Mouse (Mus musculus) Patski (cell line): Measurements from ENCODE around the gene Gm4131. TPM values are rescaled to one million over a fixed set of nuclear protein-coding genes. Genes with fewer than 3 reads are reported as not detected.

Source experiments
- ATAC-seq: fragments of 100-300 bp; one replicate; pipeline ENCODE4 v1.8.0; 2021
- CTCF ChIA-PET: fragments of 350-600 bp; sonication (Branson Sonifier 250); formaldehyde crosslinking; loops from one replicate; lab custom pipeline; 2022; ENCODE audit warnings: inconsistent platforms; lab: Charles Lee
- POLR2A ChIA-PET: fragments of 350-600 bp; sonication (Branson Sonifier 250); formaldehyde crosslinking; loops from one replicate; lab custom pipeline; 2022; ENCODE audit warnings: antibody characterized with exemption, inconsistent platforms; lab: Charles Lee
- DNase-seq: peaks from one replicate; pipeline ENCODE4 v3.0.0-alpha.2; 2011; ENCODE audit warnings: low read depth, low spot score
- H3K27me3 ChIP-seq: fragments of 371-371 bp; one replicate; pipeline ENCODE4 v1.5.1; 2021
- CTCF ChIP-seq: fragments of 100-300 bp; IDR thresholded peaks from one replicate; pipeline ENCODE4 v1.5.1; 2021
- in situ Hi-C: fragments of 300-500 bp; cut with MboI; formaldehyde crosslinking; loops from 3 replicates; pipeline ENCODE4 v1.11.1; 2018; ENCODE audit warnings: low pct_unique_long_range_greater_than_20kb, mixed read lengths
- polyA plus RNA-seq: library from polyadenylated mRNA; unstranded; gene quantifications from one replicate; pipeline ENCODE4 v1.2.3, GENCODE M21; 2021

Gm4131 gene
- polyA plus RNA-seq, 1 experiment from 2014 or later = not detected

DNA sequence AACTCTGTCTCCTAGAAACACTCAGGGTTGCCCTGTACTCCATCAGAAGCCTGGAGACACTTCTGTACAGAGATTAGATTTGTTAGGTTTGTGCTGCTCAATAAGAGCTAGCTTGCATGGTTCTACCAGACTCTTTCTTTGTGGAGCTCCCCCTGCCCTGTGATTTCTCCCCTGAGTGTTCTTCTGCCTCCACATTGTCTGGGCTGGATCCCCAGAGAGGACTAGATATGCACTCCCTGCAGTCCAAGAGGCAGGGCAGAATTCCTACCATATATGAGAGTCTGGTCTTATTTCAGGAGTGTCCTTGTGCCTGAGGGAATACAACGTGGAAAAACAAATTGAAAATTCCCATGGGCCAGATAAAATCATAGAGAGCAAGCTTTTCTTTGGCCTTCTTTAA is 70.2 kb downstream of the Gm4131 start:
- POLR2A ChIA-PET = interaction anchor here (0.5 kb wide), 1 partner anchor 321 kb away, joined by 3 read pairs; no protein-coding TSS in a partner anchor
- no peak for DNase-seq
- ATAC-seq = no peak
- in situ Hi-C loops = loop anchor here (10.0 kb wide), 2 partner anchors 178 to 478 kb away; no protein-coding TSS in a partner anchor
- no peak for TF ChIP-seq CTCF
- H3K27me3 ChIP-seq = peaks cover 11% of the 10 kb centered on the region
- CTCF ChIA-PET = interaction anchor here (0.9 to 1.4 kb wide), 2 partner anchors 10 to 205 kb away, joined by 3 read pairs; no protein-coding TSS in a partner anchor

DNA sequence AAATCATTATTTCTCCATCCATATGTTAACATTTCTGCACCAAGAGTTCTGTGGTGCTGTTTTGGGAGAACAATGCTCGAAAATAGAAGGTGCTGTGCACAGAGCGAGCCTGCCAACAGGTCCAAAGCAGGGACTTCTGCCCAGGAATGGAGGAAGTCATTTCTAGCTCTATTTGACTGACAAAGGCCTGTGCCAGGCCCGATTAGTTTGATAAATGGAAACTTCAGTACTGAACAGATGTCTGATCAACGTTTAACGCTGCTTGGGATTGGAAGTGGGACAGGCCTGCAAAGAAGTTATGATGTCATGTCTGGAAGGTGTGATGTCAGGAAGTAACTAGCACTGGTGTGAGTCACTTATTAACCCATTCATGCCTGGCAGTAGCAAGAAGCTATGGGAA is 73.3 kb downstream of the Gm4131 start:
- in situ Hi-C loops = loop anchor here (10.0 kb wide), 2 partner anchors 181 to 481 kb away; no protein-coding TSS in a partner anchor
- POLR2A ChIA-PET = no interaction called here

DNA sequence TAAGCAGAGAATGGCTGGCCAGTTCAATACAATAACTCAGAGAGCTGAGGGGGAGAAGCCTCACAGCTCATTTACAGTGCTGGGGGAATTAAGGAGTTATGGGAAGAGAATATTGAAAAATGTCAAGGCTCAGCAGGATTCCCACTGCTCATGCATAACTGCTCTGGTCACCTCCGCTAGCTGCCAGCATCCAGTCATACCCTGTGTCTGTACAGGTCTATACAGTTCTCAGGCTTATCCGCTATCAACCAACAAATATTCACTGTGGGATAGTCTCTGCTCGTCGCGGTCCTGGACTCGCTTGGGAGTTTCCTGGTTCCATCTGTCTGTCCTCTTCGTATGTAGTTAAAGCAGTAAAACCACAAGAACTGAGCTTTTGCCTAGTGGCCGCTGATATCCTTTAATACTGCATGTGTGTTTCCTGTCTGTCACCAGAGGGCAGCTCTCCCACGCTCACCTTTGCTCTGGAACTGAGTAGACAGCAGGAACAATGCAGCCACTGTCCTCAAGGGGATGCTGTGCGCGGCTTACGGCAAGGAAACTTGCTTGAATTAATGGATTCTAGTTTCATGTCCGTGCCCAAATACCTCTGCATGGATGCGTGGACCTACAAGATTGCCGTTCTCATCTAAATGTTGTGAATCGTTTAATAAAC is 74.4 kb downstream of the Gm4131 start:
- in situ Hi-C loops = loop anchor here (10.0 kb wide), 2 partner anchors 182 to 482 kb away; no protein-coding TSS in a partner anchor
- TF ChIP-seq CTCF = peak; percentile 98
- DNase-seq (peak; percentile 25), ATAC-seq (no peak)
- POLR2A ChIA-PET = no interaction called here
- peaks cover 11% of the 10 kb centered on the region for H3K27me3 ChIP-seq
- CTCF ChIA-PET = interaction anchor here (0.6 to 1.1 kb wide), 7 partner anchors 9 to 485 kb away, joined by 3 to 5 read pairs (median 3); no protein-coding TSS in a partner anchor

More for the DNA sequence above, 73.3 kb downstream of the Gm4131 start:
- peaks cover 14% of the 10 kb centered on the region for H3K27me3 ChIP-seq
- CTCF ChIA-PET = no interaction called here
- no peak for DNase-seq
- no peak for ATAC-seq
- no peak for TF ChIP-seq CTCF

DNA sequence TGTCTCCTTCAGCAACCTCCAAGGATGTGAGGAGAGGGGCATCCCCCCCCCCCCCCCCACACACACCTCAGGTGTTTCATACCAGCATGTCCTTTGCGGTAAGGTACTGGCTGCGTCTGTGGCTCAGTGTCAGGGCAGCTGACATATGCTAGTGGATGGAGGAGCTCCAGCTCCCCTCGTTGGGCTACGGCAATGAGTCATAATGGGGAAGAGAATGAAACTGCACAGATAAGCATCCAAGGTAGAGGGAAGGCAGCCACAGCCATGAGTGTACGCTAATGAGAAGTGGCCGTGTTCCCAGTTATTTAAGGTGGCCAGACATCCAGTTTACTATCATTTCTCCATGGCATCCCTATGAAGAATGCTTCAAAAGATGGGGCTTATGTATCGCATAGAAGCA is 78.5 kb downstream of the Gm4131 start:
- H3K27me3 ChIP-seq = peaks cover 5% of the 10 kb centered on the region
- DNase-seq = no peak
- ChIA-PET POLR2A (no interaction called here), CTCF (no interaction called here)
- in situ Hi-C loops = no loop called here
- no peak for ATAC-seq
- no peak for TF ChIP-seq CTCF

DNA sequence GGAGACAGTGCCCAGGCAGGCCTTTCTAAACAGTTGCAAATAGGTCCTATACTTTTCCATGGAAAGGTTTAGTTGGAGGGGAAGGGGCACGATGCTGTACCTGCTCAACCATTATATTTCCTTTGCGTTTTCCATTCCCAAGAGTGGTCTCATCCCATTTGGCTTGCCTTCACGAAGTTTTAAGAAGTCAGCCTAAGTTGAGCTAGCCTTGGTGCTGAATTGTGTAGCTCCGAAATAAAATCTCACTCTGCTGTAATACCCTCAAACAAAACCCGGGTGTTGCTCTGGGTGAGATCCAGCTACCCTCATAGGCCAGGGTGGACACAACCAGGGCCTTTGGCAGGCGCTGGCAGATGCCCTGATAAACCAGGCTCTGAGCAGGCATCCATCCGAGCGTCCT is 85.3 kb downstream of the Gm4131 start:
- DNase-seq (no peak), ATAC-seq (no peak)
- peaks cover 22% of the 10 kb centered on the region for H3K27me3 ChIP-seq
- ChIA-PET CTCF (interaction anchor here (0.8 kb wide), 1 partner anchor 20 kb away, joined by 3 read pairs; no protein-coding TSS in a partner anchor), POLR2A (no interaction called here)
- in situ Hi-C loops = no loop called here
- TF ChIP-seq CTCF = no peak

DNA sequence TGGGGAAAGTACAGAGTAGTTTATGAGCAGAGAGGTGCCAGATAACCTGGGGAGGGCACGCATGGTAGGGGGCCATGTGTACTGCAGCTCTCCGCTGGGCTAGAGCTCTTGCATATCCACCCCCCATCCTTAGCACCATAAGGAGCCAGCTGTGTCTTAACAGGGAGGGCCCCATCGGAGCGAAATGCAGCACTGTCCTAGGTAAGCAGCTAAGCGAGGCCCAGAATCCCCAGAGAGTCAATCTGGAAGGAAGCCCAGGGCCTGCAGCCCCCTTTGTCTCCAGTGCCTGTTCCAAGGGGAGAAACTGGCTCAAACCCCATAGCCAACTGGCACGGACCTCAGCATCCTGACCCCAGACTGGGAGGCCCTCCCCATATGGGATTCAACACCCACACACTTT is 87.3 kb downstream of the Gm4131 start:
- POLR2A ChIA-PET = no interaction called here
- in situ Hi-C loops = no loop called here
- peaks cover 27% of the 10 kb centered on the region for H3K27me3 ChIP-seq
- CTCF ChIA-PET = no interaction called here
- TF ChIP-seq CTCF = no peak
- ATAC-seq (no peak), DNase-seq (no peak)

DNA sequence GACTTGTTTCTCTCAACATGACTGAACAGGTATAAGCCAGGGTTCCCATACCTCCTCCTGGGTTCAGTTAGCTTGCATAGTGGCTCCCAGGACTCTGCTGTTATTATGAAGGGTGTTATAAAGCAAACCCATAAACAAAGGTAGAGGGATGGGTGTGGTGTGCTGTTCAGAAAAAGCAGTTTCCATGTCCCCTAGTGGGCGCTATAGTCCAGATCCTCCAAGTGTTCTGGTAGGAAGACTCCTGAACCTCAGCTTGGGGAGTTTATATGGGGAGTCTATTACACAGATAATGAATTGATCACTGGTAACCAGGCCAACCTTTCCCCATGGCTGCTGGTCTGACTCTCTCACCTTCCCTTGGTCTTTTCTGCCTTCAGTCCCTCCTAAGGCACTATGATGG is 92.2 kb downstream of the Gm4131 start:
- in situ Hi-C loops = loop anchor here (25.0 kb wide), 1 partner anchor 437 kb away; no protein-coding TSS in a partner anchor
- ChIA-PET POLR2A (no interaction called here), CTCF (no interaction called here)
- no peak for TF ChIP-seq CTCF
- DNase-seq (no peak), ATAC-seq (no peak)
- peaks cover 25% of the 10 kb centered on the region for H3K27me3 ChIP-seq

DNA sequence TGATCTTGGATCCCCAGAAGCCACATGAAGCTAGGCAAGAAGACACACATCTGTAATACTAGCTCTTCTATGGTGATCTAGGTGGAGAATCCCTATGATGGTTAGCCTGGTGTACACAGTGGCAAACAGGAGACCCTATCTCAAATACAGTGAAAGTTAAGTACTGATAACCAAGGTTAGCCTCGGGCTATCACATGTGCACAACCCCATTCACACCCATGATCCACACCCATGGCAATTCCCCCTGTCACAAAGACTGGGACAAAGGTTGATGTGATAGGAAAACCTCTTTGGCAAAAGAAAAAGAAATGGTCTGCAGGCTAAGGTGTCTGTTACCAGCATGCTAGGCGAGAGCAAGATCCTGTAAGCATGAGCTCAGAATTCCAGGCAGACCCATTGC is 94.7 kb downstream of the Gm4131 start:
- CTCF ChIA-PET = no interaction called here
- in situ Hi-C loops = loop anchor here (25.0 kb wide), 1 partner anchor 435 kb away; no protein-coding TSS in a partner anchor
- H3K27me3 ChIP-seq = peaks cover 27% of the 10 kb centered on the region
- DNase-seq (no peak), ATAC-seq (no peak)
- POLR2A ChIA-PET = no interaction called here
- TF ChIP-seq CTCF = no peak

DNA sequence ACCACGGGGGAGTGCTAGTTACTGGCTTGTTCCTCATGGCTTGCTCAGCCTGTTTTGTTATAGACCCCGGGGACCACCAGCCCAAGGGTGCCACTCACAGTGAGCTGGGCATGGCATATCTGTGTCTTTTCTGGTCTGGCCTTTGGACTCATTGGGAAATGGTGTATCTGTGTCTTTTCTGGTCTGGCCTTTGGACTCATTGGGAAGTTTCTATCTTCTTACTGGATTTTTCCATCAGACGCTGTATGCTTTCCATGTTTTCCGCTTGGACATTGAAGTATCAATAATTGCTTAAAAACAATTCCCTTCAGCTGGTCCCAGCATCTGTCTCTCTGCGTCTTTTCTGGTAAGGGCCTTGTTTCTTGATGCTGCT is 98.0 kb downstream of the Gm4131 start:
- in situ Hi-C loops = loop anchor here (25.0 kb wide), 1 partner anchor 431 kb away; no protein-coding TSS in a partner anchor
- POLR2A ChIA-PET = no interaction called here
- no peak for TF ChIP-seq CTCF

DNA sequence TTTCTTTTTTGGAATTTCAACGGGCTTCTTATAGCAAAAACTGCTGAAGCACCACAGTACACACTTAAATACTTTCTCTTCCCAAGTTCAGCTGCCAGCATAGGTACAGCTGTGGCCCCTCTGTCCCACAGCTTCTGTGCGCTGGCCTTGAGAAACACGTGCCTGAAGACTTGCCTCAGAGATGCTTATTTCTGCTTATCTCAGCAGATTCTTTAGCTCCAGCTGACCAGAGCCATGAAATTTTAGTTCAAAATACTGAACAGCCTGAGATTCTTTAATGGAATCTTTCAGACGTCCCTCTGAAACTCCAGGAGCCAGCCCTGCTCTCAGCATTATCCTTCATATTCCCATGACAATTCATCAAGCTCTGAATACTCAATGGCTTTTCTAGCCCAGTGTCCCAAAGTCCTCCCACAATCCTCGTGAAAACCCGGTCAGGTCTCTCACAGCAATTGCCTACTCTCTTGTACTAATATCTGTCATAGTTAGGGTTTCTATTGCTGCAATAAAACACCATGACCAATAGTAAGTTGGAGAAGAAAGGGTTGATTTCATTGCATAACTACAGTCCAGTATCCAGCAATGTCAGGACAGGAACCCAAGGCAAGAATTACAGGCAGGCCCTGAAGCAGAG is 98.5 kb downstream of the Gm4131 start:
- in situ Hi-C loops = loop anchor here (25.0 kb wide), 1 partner anchor 431 kb away; no protein-coding TSS in a partner anchor
- no peak for DNase-seq
- TF ChIP-seq CTCF = no peak
- CTCF ChIA-PET = no interaction called here
- POLR2A ChIA-PET = no interaction called here
- H3K27me3 ChIP-seq = peaks cover 18% of the 10 kb centered on the region
- no peak for ATAC-seq

More for the DNA sequence above, 98.0 kb downstream of the Gm4131 start:
- DNase-seq (no peak), ATAC-seq (no peak)
- CTCF ChIA-PET = interaction anchor here (1.9 kb wide), 1 partner anchor 11 kb away, joined by 7 read pairs; no protein-coding TSS in a partner anchor
- H3K27me3 ChIP-seq = peaks cover 18% of the 10 kb centered on the region
